Mouse (Mus musculus) forebrain, postnatal 0 days (tissue): ENCODE measurements around the gene Gzmm. TPM values are rescaled to one million over a fixed set of nuclear protein-coding genes. Genes with fewer than 3 reads are reported as not detected.

Experiments
- ATAC-seq: fragments of 200-750 bp; cut with Nextera tagmentation; 2 replicates; pipeline ENCODE4 v1.8.0; 2017; ENCODE audit warnings: mild to moderate bottlenecking, moderate library complexity
- DNase-seq: peaks from one replicate; pipeline ENCODE4 v3.0.0-alpha.2; 2015
- H3K27ac ChIP-seq: fragments of 300-500 bp; sonication (generic); 2 replicates; pipeline ENCODE4 v1.5.1; 2014; ENCODE audit warnings: low read depth, mild to moderate bottlenecking, antibody characterized with exemption, low read length, moderate library complexity, mixed read lengths
- H3K27me3 ChIP-seq: fragments of 300-500 bp; sonication (generic); 2 replicates; pipeline ENCODE4 v1.6.1; 2014; ENCODE audit warnings: mild to moderate bottlenecking, low read length, mixed read lengths; ENCODE audit not compliant: insufficient read depth
- H3K36me3 ChIP-seq: fragments of 300-500 bp; sonication (generic); 2 replicates; pipeline ENCODE4 v1.6.1; 2014; ENCODE audit warnings: mild to moderate bottlenecking, moderate library complexity; ENCODE audit not compliant: insufficient read depth
- H3K4me1 ChIP-seq: fragments of 300-500 bp; sonication (generic); 2 replicates; pipeline ENCODE4 v1.6.1; 2014; ENCODE audit warnings: antibody characterized with exemption; ENCODE audit not compliant: insufficient read depth
- H3K4me2 ChIP-seq: fragments of 300-500 bp; sonication (generic); 2 replicates; pipeline ENCODE4 v1.6.1; 2014; ENCODE audit warnings: low read depth, mild to moderate bottlenecking, moderate library complexity
- H3K4me3 ChIP-seq: fragments of 300-500 bp; sonication (generic); 2 replicates; pipeline ENCODE4 v1.5.1; 2014; ENCODE audit warnings: low read depth, low read length, mixed read lengths
- H3K9ac ChIP-seq: fragments of 300-500 bp; sonication (generic); 2 replicates; pipeline ENCODE4 v1.6.1; 2014; ENCODE audit warnings: mild to moderate bottlenecking
- H3K9me3 ChIP-seq: fragments of 300-500 bp; sonication (generic); 2 replicates; pipeline ENCODE4 v1.6.1; 2016; ENCODE audit warnings: low read length
- CTCF ChIP-seq: sonication (generic); IDR thresholded peaks from 2 replicates; pipeline ENCODE4 v1.5.1; 2016; ENCODE audit warnings: antibody characterized with exemption, control low read depth, low read depth
- WGBS: fragments of 180-500 bp; shearing (Covaris S2); extraction: QIAGEN DNeasy Blood & Tissue Kit; methylation state at CpG from one replicate; pipeline ENCODE4 v1.1.7; 2014; 5-methylcytosine and 5-hydroxymethylcytosine counted together
- polyA plus RNA-seq: library from polyadenylated mRNA; unstranded; fragments of >200 nt; fragmentation: Nextera tagmentation; extraction: Ambion mirVana; gene quantifications from 2 replicates; pipeline ENCODE4 v1.2.1, GENCODE M21; 2015
- total RNA-seq: library from RNA; depleted of rRNA; stranded (reverse); fragments of >200 nt; gene quantifications from 2 replicates; pipeline ENCODE4 v1.2.3, GENCODE M21; 2014

Gene Gzmm
- total and polyA plus RNA-seq, 2 experiments from 2014 or later, result 1.1 to 3.3 TPM

DNA sequence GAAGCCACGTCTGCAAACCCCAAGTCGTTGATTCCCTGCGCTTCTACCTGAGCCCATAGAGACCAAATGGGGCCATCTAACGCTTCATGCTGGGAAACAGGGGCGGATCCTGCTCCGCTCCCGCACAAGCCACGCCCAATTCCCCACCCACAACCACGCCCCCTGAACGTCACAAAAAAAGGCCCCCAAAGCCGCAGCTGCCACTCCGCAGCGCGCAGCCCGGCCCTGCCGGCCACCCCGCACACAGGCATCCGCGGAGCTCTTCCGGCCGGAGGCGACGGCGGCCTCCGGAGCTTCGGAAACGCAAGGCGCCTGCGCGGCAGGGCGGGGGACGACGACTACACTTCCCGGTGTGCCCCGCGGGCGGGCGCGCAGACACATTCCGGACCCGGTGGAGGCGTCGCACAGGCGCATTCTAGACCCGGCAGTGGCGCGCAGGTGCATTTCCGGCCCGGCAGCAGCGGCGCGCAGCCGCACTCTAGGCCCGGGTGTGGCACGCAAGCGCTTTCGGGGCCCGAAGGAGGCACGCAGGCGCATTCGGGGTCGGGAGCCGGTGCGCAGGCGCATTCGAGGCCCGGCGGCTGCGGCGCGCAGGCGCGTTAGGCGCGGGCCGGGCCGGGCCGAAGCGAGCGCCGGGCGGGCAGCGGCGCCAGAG lies 7.1 kb upstream of the Gzmm start, which contains the start of gene Cdc34:
Cdc34 (plus strand) TSS at position 605 of the 655 bp plus-strand sequence.
- H3K4me3 ChIP-seq, result peak within 1 kb of the TSS; percentile 70
- H3K9me3 ChIP-seq, result no peaks in the 10 kb centered on the region
- TF ChIP-seq CTCF, result peak; percentile 57
- H3K36me3 ChIP-seq, result peaks cover 22% of the 10 kb centered on the region
- peak within 1 kb of the TSS; percentile 82 for H3K9ac ChIP-seq
- H3K4me1 ChIP-seq, result peaks cover 15% of the 10 kb centered on the region; the same call in 1 of the 2 replicates
- H3K4me2 ChIP-seq, result peak within 1 kb of the TSS; percentile 90
- H3K27ac ChIP-seq, result peak within 1 kb of the TSS; percentile 89
- DNase-seq (peak; percentile 100), ATAC-seq (peak; percentile 96)
- WGBS, result 1% methylated on average over 80 of the region's 84 CpGs
- no peaks in the 10 kb centered on the region for H3K27me3 ChIP-seq

DNA sequence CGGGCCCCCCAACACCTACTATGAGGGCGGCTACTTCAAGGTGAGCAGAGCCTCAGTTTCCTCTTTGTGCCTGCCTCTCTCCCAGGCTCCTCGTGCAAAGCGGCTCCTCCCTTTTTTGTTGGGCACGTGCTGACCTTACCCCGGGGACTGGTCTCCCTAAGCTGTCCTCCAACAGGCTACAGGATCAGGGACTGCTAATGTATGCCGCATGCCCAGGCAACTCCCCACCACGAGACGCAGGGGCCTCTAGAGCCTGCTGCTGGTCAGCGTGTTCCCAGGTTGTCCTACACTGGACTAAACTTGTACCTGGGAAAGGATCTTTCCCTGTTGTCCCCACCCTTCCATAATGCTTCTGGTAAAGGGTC lies 6.3 kb upstream of the Gzmm start:
- Histone ChIP-seq H3K4me2 (peak overlapping the region; percentile 90), H3K27me3 (no peaks in the 10 kb centered on the region), H3K36me3 (peaks cover 30% of the 10 kb centered on the region), H3K4me3 (peak overlapping the region; percentile 70), H3K9me3 (no peaks in the 10 kb centered on the region), H3K4me1 (peaks cover 15% of the 10 kb centered on the region; the same call in 1 of the 2 replicates), H3K27ac (peak overlapping the region; percentile 81), H3K9ac (peak overlapping the region; percentile 82)
- no peak for ATAC-seq
- no peak for TF ChIP-seq CTCF
- DNase-seq, result no peak
- 0% methylated on average over 10 of the region's 10 CpGs for WGBS

DNA sequence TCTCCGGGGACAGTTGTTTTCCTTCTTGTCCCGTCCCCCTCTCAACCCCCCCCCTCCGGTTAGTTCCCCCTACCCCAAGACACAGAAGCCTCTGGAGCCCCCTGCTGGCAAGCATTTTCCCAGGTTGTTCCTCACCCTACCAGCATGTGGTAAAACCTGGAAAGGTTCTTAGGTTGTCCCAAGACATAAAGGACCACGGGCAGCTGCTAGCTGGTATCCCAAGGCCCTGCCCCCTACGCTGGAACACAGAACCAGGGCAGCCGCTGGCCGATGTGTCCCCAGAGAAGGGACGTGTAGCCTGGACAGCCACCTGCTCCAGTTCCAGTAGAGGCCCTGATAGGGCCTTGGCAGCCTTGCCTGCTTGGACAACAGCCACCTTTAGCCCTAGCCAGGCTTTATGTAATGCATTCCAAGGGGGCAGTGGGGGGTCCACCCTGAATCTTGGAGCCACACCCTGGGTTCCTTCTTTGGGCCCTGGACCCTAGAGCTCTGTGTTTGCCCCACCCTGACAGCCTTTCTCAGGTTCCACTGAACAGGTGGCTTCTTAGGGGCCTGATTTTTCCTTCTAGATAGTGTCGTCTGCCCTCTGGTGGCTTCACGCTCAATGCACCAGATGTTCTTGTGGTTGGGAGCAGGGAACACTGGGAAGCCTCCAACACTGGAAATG lies 5.8 kb upstream of the Gzmm start:
- H3K4me3 ChIP-seq, result peak overlapping the region; percentile 70
- no peak for ATAC-seq

DNA sequence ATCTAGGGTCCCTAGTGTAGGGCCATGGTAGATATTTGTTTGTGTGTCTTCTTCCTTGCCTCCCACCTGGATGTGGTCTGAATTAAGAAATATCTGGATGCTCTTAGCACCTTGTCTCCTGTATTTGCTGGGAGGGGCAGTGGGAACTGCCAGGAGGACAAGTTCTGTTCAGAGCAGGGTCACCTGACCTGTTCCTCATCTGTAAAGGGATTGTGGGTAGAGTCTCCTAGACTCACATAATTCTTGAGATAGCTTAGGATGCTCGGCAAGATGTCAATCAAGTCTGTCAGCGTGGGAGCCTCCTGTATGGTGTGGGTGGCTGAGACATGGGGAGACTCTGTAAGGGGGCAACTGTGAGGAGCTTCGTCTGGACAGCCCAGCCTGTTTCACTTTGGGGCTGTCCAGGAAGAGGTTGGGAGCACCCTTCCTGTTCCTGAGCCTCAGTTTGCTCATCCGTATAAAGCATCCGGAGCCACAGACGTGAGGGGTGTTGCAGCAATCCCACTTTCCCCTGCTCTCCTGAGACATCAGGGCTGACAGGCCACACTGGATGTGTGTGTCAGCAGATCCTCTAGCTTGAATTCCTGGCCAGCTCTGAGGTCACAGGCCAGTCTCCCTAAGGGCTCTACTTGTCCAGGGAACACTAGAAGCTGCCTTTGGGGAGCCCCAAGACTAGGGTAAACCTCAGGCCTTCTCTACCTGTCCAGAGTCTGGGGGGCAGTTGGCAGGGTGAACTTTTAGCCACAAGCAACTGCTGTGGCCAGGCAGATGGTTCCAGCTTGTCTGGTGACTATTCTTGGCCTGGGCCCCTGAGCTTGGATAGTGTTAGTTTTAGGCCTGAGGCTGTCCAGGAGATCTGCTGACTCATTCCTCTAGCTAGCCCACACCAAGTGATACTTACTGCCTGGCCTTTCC lies 4.8 kb upstream of the Gzmm start:
- no peaks in the 10 kb centered on the region for H3K9me3 ChIP-seq
- no peak for TF ChIP-seq CTCF
- H3K4me1 ChIP-seq, result peaks cover 15% of the 10 kb centered on the region; the same call in 1 of the 2 replicates
- H3K36me3 ChIP-seq, result peaks cover 45% of the 10 kb centered on the region
- H3K27me3 ChIP-seq, result no peaks in the 10 kb centered on the region
- H3K9ac ChIP-seq, result peak overlapping the region; percentile 82; the same call in 1 of the 2 replicates
- no peak for ATAC-seq
- H3K4me3 ChIP-seq, result peak overlapping the region; percentile 70
- peak overlapping the region; percentile 90 for H3K4me2 ChIP-seq
- DNase-seq, result no peak
- WGBS, result 92% methylated on average over 6 of the region's 6 CpGs
- no peak overlapping the region for H3K27ac ChIP-seq

More for the DNA sequence above, 5.8 kb upstream of the Gzmm start:
- Histone ChIP-seq H3K4me2 (peak overlapping the region; percentile 90), H3K27ac (peak overlapping the region; percentile 81), H3K36me3 (peaks cover 36% of the 10 kb centered on the region), H3K9me3 (no peaks in the 10 kb centered on the region), H3K4me1 (peaks cover 15% of the 10 kb centered on the region; the same call in 1 of the 2 replicates), H3K27me3 (no peaks in the 10 kb centered on the region), H3K9ac (peak overlapping the region; percentile 82)
- WGBS, result 6% methylated on average over 10 of the region's 10 CpGs
- TF ChIP-seq CTCF, result peak; percentile 63
- peak; percentile 50 for DNase-seq

DNA sequence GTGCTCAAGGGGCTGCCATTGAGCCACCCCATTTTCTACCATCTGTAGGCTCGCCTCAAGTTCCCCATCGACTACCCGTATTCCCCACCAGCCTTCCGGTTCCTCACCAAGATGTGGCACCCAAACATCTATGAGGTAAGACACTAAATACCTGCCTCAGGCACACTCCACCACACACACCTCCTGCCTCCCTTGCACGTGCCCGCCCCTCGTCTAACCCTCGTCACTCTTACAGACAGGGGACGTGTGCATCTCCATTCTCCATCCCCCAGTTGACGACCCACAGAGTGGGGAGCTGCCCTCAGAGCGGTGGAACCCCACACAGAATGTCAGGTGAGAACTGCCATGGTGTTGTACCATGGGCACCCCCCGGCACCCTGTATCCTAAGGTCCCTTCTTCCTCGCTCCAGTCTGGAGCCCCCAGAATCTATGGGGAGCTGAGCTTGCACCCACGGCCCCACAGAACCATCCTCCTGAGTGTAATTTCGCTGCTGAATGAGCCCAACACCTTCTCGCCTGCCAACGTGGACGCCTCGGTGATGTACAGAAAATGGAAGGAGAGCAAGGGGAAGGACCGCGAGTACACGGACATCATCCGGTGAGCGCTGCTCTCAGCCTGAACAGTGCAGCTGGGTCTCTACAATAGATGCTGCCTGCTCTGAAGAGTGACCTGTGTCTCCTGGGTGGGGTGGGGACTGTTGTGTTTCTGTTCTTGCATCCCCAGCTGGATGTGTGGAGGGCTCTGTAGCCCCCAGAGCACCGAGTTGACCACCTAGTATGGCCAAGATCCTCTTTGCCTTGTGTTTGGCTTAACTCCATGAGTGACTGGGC lies 3.8 kb upstream of the Gzmm start:
- no peaks in the 10 kb centered on the region for H3K27me3 ChIP-seq
- 94% methylated on average over 25 of the region's 25 CpGs for WGBS
- H3K9ac ChIP-seq, result no peak overlapping the region

DNA sequence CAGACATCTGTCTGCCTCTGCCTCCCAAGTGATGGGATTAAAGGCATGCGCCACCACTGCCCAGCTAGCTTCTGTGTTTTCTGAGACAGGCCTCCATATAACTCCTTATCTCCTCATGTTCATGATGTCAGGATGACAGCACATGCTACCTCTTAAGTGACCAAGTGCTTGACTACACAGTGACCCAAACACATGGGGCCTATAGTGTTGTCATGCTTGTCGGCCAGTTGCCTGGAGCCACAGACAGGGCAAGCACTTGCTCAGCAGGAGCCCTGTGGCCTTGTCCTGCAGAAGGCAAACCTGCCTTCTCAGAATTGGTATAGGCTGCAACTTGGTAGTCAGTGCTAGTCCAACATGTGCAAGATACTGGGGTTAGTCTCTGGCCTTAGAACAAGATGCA lies 2.6 kb upstream of the Gzmm start:
- ATAC-seq (no peak), DNase-seq (no peak)
- Histone ChIP-seq H3K4me2 (no peak overlapping the region), H3K4me1 (peaks cover 11% of the 10 kb centered on the region; the same call in 1 of the 2 replicates), H3K9ac (no peak overlapping the region), H3K9me3 (no peaks in the 10 kb centered on the region), H3K27me3 (no peaks in the 10 kb centered on the region), H3K27ac (no peak overlapping the region), H3K36me3 (peaks cover 54% of the 10 kb centered on the region), H3K4me3 (no peak overlapping the region)
- TF ChIP-seq CTCF, result no peak
- WGBS, result 83% methylated on average over 2 of the region's 2 CpGs

More for the DNA sequence above, 3.8 kb upstream of the Gzmm start:
- no peak overlapping the region for H3K4me3 ChIP-seq
- no peaks in the 10 kb centered on the region for H3K9me3 ChIP-seq
- H3K4me2 ChIP-seq, result no peak overlapping the region
- H3K27ac ChIP-seq, result no peak overlapping the region
- TF ChIP-seq CTCF, result no peak
- DNase-seq (no peak), ATAC-seq (no peak)
- H3K36me3 ChIP-seq, result peaks cover 53% of the 10 kb centered on the region
- H3K4me1 ChIP-seq, result peaks cover 15% of the 10 kb centered on the region; the same call in 1 of the 2 replicates
